Mouse (Mus musculus) WW6 (cell line): ENCODE results near the gene Macf1.
A peak's percentile ranks its signal among the peaks of the same experiment; 100 is the strongest.

Experiments used
- DNase-seq: peaks from one replicate; pipeline ENCODE4 v3.0.0-alpha.2; 2013; ENCODE audit warnings: low read depth, low spot score

Gene Macf1

DNA sequence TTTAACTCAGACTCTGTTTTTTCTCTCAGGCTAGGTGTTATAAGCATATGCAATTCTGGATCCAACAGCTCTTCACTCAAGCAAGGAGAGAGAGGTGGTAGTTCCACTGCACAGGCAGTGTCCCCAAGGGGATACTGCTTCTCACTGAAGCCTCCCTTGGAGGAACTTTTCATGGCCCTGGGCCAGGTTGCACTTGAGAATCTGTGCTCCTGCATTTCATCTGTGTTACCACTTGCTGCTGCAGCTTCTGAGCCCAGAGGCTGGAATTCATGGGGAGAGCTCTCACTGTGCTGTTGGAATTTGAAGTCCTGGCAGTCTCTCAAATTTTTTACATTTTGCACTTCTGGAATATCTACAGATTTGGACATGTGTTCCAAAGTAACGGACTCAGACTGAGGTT lies 274.4 kb downstream of the Macf1 start:
- DNase-seq: no peak

- no peak for DNase-seq
These were observed 275.0 kb downstream of the Macf1 start for GRCm38 (mm10) chr4:123409034-123409692.

GRCm38 (mm10) chr4:123407792-123408191 lies 276.4 kb downstream of the Macf1 start:
- DNase-seq: no peak

DNA sequence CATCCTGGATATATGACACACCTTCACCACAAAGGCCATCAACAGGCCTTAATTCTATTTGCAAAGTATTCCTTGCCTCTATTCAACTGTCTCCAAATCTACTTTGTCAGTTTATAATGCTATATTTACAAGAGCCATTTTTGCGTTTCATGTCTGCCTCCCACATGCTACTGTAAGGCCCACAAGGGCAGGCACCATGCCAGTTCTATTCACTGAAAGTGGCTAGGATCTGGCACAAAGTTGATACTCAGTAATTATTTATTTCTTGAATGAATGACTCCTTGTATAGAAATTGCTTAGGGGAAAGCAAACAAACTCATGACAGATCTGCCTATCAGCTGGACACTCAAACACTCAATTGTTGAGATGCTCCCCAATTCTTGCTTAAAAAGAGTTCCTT lies 280.1 kb downstream of the Macf1 start:
- no peak for DNase-seq

DNA sequence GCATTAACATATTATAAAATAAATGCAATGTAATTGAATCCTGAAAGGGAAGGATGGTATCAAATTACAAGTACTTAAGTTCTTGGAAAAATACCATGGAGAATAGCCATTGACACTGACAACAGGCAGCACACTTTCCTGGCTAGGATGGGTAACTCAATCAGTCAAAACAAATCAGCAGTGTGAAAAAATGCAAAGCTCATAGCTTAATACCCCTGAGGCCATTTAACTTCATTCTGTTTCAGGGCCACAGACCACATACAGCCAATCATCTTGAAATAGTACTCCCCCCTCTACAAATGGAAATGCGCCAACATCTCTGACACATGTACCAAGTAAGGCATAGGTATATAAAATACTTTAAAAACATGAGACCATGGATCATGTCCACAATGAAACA lies 281.9 kb downstream of the Macf1 start:
- DNase-seq: no peak

DNA sequence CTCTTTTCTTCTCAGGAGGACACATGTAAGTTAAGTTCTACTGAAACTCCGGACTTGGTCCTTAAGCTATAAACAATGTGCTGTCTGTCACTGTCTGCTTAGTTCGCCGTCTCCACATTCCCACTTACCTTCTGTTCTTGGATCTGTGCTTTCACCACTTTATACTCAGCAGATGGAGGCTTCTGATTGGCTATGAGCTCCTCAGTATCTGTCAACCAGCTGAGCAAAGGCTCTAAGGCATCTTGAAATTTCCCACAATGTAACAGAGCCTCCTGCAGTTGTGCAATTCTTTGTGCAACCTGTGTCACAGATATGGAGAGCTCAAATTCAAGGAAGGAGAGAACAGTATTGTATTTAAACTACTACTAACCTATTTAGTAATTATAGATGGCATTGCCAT lies 282.9 kb downstream of the Macf1 start:
- DNase-seq: no peak

DNA sequence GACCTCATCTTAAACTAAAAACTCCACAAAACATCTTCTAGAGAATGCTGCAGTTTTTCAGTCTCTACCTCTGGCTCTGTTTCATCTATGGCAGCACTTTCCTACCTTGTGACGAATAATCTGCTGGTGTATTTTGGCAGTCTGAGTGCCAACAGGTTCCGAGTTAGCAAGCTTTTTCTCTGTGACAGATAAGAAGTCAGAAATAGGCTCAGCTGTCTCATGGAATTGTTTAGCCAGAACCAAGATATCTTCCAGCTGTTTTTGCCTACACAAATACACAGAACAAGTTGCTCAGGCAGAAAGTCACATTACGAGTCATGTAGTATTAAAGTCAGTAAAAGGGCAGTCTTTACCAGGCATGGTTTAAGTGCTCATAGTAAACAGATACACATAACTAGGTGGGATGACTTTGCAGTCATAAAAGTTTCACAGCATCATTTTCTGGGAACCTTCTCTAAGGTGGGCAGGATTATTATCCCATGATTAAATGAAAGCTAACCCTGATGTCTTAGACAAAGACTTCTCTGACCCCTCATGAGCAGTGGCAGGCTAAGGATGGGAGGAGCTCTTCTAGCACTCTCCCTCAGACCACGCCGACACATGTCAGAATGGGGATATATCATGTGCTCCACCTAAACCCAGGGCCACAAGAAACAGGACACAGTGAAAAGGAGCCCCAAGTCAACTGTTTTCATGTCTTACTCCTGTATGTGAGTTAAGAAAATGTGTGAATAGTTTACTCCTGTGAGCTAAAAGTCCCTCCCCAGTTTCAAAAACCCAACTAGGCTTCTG lies 286.3 kb downstream of the Macf1 start:
- no peak for DNase-seq

DNA sequence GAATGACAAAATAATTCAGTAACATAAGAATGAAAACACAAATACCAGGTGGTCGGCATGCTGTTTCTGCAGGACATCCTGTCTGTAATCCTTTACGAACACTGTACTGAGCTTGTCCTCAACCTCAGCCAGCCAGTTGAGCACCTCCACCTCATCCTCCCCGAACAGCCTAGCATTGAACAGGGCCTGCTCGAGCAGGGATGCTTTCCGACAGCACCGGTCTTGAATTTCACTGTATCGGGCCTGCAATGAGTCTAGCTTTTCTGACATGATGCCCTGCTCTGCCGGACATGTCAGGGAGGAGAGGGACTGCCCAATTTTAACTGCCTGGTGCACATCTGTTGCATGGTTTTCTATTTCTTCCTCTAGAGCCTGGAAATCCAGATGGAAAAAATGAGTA lies 287.1 kb downstream of the Macf1 start:
- no peak for DNase-seq

DNA sequence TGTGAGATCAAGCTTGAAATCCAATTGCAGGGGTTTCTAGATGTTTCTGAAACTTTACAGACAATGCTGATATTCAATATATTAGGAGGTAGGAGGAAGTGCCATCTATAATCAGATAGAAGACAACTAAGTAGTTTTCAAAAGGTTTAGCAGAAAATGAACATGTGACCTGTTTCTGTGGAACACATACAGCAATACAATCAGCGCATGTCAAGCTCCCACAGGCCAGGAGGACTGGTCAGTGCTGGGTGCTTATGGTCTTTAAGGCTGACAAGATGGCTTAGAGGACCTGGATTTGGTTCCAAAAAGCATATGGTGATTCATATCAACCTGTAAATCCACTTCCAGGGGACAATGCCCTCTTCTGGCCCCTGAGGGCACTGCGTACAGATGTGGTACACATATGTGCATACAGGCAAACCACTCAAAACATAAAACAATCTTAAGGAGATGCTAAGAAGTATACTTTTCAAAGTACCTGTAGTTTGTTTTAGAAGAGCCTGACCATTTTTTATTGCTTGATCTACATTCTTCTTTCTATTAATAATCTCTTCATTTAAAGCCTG lies 288.6 kb downstream of the Macf1 start:
- no peak for DNase-seq

- no peak for DNase-seq
These were observed 289.3 kb downstream of the Macf1 start for GRCm38 (mm10) chr4:123394878-123395277.

DNA sequence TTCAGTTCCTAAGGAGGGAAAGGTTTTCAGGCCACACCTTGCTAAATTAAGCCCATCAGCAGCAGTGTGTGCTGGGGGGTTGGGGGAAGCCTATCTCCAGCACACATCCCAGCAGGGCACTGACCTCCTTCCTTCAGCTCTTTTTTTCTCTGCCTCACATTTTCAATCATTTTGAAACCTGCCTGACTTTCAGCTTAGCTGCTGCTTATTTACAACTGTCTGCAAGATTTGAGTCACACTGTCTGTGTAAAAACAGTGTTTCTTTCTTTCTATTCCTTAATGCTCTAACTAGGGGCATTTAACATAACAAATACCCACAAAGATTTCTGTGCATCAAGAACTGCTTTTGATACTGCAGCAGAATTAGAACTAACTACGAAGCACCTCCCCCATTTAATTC lies 289.9 kb downstream of the Macf1 start:
- no peak for DNase-seq

DNA sequence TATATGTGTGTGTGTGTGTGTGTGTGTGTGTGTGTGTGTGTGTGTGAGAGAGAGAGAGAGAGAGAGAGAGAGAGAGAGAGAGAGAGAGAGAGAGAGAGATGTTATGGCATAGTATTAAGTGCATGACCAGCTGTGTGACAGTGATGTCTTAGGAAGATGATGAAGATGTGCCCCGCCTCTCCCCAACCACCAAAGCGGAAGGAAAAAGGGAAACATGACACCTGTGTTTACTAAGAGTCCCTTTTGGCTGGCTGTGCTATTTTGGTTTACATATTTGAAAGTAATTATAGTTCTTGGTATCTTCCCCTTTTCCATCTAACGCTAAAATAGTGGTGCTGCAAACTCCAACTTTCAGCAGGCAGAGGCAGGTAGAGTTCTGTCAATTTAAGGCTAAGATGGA lies 291.2 kb downstream of the Macf1 start:
- DNase-seq: no peak

GRCm38 (mm10) chr4:123392187-123392586 lies 292.0 kb downstream of the Macf1 start:
- DNase-seq: peak; percentile 29

GRCm38 (mm10) chr4:123385028-123385427 lies 299.1 kb downstream of the Macf1 start:
- no peak for DNase-seq

GRCm38 (mm10) chr4:123383173-123383572 lies 301.0 kb downstream of the Macf1 start:
- DNase-seq: no peak

DNA sequence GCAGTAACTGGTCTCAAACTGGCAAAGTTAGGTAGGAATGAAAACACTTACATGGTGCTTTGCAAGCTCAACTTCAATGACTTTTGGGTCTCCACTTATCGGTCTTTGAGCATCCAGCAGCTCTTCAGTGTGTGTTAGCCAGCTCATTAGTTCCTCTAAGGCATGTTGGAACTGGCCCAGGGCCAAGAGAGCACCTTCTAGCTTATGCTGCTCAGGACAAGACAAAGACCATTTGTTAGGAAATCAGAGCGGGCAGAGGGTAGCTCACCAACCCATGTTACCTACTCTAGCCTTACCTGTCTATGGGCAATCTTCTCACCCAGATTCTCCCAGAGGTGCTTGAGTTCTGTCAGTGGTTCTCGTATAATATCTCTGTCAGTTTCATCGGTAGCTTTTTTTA lies 302.1 kb downstream of the Macf1 start:
- DNase-seq: no peak

- no peak for DNase-seq
These were observed 302.6 kb downstream of the Macf1 start for GRCm38 (mm10) chr4:123381598-123381997.

GRCm38 (mm10) chr4:123376031-123376430 lies 308.1 kb downstream of the Macf1 start:
- no peak for DNase-seq

DNA sequence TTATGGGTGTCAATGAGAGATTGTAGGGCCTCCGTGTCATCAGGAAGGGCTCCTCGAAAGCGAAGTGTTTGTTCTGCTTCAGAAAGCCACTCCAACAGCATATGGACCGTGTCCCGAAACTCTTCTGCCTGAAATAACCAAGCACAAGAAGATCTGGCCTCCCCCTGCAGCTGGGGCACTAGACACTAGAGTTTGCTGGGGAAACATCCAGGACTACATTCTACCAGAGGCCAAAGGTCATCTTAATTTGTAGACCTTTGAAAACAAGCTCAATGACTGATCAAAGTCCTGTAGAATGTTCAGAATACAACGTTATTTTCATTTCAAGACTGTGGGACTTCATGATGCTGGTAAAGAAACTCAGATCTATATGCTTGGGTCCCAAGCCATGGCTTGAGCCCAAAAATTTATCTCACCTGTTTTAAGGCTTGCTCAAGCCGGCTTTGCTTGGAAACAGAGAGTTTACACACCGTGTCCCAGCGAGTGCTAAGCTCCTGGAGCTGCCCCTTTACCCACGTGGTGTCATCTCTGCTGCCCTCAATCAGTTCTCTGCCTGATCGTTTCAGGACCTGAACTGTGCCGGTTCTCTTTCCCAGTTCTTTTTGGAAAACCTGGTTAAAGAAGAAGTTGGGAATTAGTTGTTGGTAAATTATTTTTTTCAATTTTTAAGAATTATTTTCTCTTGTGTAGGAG lies 309.7 kb downstream of the Macf1 start:
- no peak for DNase-seq

GRCm38 (mm10) chr4:123363555-123363954 lies 320.6 kb downstream of the Macf1 start:
- DNase-seq: no peak

DNA sequence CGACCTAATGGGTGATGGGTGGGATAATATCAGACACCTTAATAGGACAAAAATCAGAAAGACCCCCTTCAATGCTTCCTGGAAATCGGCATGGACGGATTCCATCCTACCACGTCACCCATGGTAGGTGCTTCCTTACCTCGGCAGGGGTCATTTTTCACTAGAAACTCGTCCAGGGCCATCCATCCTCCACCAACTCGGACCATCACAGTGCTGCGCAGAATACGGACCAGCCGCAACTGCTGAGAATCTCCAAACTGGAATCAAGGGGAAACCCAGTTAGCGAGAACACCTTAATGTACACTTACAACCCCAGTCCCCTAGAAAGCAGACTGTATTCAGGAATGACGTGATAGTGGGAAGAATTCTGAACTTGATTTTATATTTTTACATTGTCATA lies 323.4 kb downstream of the Macf1 start:
- no peak for DNase-seq

DNA sequence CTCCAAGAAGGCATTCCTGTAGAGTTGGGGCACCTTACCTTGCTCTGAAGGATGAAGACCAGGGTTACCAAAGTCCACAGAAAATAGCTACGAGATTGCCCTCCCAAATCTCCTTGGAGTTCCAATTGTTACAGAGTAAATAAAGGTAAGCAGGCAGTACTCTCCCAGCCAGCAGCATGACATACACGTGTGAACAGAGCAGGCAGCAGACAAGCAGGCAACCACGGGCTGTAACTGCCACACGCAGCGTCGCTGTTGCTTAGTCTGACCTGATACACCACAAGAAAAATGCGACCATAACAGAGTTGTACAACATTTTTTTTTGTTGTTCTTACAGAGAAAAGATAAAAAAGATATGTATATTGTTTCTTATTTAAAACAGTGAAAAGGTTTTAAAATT lies 325.5 kb downstream of the Macf1 start:
- no peak for DNase-seq
